Mouse (Mus musculus) gastrocnemius, postnatal 36 days (tissue): ENCODE measurements around the gene Syne4. TPM values are rescaled to one million over a fixed set of nuclear protein-coding genes. Genes with fewer than 3 reads are reported as not detected.

Experiments
- DNase-seq, 2 experiments: peaks; one replicate each; pipeline ENCODE4 v3.0.0; 2022
- intact Hi-C: fragments of 180-260 bp; cut with DNase I; formaldehyde crosslinking; loops from one replicate; pipeline ENCODE4 v1.15.1; 2025
- total RNA-seq, 2 experiments: library from RNA; stranded (reverse); gene quantifications; 2 replicates each; pipeline ENCODE4 v1.2.3; 2021

The Syne4 gene
- total RNA-seq, 2 experiments from 2014 or later, result 1.9 TPM; not detected in 1

GRCm38 (mm10) chr7:30363344-30363738, 48.7 kb downstream of the Syne4 start:
- intact Hi-C loops, result no loop called here
- no peak for DNase-seq

GRCm38 (mm10) chr7:30367466-30367865, 52.9 kb downstream of the Syne4 start:
- intact Hi-C loops, result no loop called here
- DNase-seq, result no peak

Other genes with a start within 250 kb of the Syne4 start
- 1 to 10 TPM; 1.4 to 1.7 TPM for gene Zfp82, start 241.9 kb upstream of the Syne4 start, total RNA-seq
- gene Gm26920, start 224.4 kb upstream of the Syne4 start, total RNA-seq, result not detected
- 1 to 10 TPM; 1.8 to 2.9 TPM for gene Zfp566, start 224.3 kb upstream of the Syne4 start, total RNA-seq
- 10 to 100 TPM; 25.9 to 28.9 TPM for gene Zfp260, start 220.0 kb upstream of the Syne4 start, total RNA-seq
- gene Zfp382, start 192.9 kb upstream of the Syne4 start, total RNA-seq, result under 1 TPM; 0.59 to 0.99 TPM
- 10 to 100 TPM; 19.2 to 23.6 TPM for gene Zfp146, start 145.1 kb upstream of the Syne4 start, total RNA-seq
- gene Cox7a1, start 130.7 kb upstream of the Syne4 start, total RNA-seq, result 1,000 to 10,000 TPM in 1 of 2 experiments, 100 to 1,000 TPM in 1; 976 to 1,017 TPM
- gene Capns1, start 116.0 kb upstream of the Syne4 start, total RNA-seq, result 100 to 1,000 TPM; 188 to 196 TPM
- gene Polr2i, start 82.9 kb upstream of the Syne4 start, total RNA-seq, result 10 to 100 TPM; 53.9 to 58.8 TPM
- 10 to 100 TPM; 29.9 to 30.0 TPM for gene Tbcb, start 82.5 kb upstream of the Syne4 start, total RNA-seq
- gene Ovol3, start 79.1 kb upstream of the Syne4 start, total RNA-seq, result not detected
- under 1 TPM in 1 of 2 experiments, not detected in 1; 0.25 TPM for gene Thap8, start 34.7 kb upstream of the Syne4 start, total RNA-seq
- gene Wdr62, start 34.4 kb upstream of the Syne4 start, total RNA-seq, result 1 to 10 TPM; 2.2 to 2.7 TPM
- 1 to 10 TPM; 4.5 to 5.6 TPM for gene Clip3, start 23.1 kb upstream of the Syne4 start, total RNA-seq
- gene Alkbh6, start 6.1 kb upstream of the Syne4 start, total RNA-seq, result 10 to 100 TPM; 18.3 to 18.4 TPM
- gene E130208F15Rik, start 6.9 kb downstream of the Syne4 start, total RNA-seq, result under 1 TPM; 0.48 to 0.72 TPM
- gene Sdhaf1, start 9.1 kb downstream of the Syne4 start, total RNA-seq, result 1 to 10 TPM; 6.9 to 7.3 TPM
- gene Lrfn3, start 48.0 kb downstream of the Syne4 start, total RNA-seq, result 1 to 10 TPM; 2.9 to 3.2 TPM
- 1 to 10 TPM; 2.9 to 5.7 TPM for gene Tyrobp, start 99.0 kb downstream of the Syne4 start, total RNA-seq
- gene Hcst, start 105.0 kb downstream of the Syne4 start, total RNA-seq, result under 1 TPM in 1 of 2 experiments, not detected in 1; 0.86 TPM
- gene Nfkbid, start 106.9 kb downstream of the Syne4 start, total RNA-seq, result under 1 TPM; 0.12 to 0.20 TPM
- gene Aplp1, start 130.7 kb downstream of the Syne4 start, total RNA-seq, result 1 to 10 TPM in 1 of 2 experiments, under 1 TPM in 1; 0.62 to 1.0 TPM
- gene Kirrel2, start 142.9 kb downstream of the Syne4 start, total RNA-seq, result not detected
- gene Nphs1, start 143.5 kb downstream of the Syne4 start, total RNA-seq, result not detected
- not detected for gene Prodh2, start 178.8 kb downstream of the Syne4 start, total RNA-seq
- 1 to 10 TPM in 1 of 2 experiments, under 1 TPM in 1; 0.49 to 1.0 TPM for gene Arhgap33, start 220.3 kb downstream of the Syne4 start, total RNA-seq
- gene Hspb6, start 237.4 kb downstream of the Syne4 start, total RNA-seq, result 1,000 to 10,000 TPM; 1,132 to 1,502 TPM
- 1 to 10 TPM; 3.3 to 8.2 TPM for gene Proser3, start 237.5 kb downstream of the Syne4 start, total RNA-seq
- gene Lin37, start 245.0 kb downstream of the Syne4 start, total RNA-seq, result 10 to 100 TPM in 1 of 2 experiments, 1 to 10 TPM in 1; 9.6 to 12.4 TPM
- 10 to 100 TPM; 51.8 to 52.3 TPM for gene U2af1l4, start 248.5 kb downstream of the Syne4 start, total RNA-seq
- 1 to 10 TPM; 1.8 TPM for gene Gm49396, start 248.5 kb downstream of the Syne4 start, total RNA-seq
- gene Psenen, start 248.8 kb downstream of the Syne4 start, total RNA-seq, result 10 to 100 TPM; 95.1 to 99.1 TPM